Mouse (Mus musculus) hindbrain, embryonic 13.5 days (tissue): ENCODE results near the gene Aoc2. TPM values are rescaled to one million over a fixed set of nuclear protein-coding genes. Genes with fewer than 3 reads are reported as not detected.

Experiments used
- ATAC-seq: fragments of 200-750 bp; cut with Nextera tagmentation; 2 replicates; pipeline ENCODE4 v1.8.0; 2017; ENCODE audit warnings: moderate TSS enrichment; ENCODE audit not compliant: low FRiP score
- H3K27ac ChIP-seq: fragments of 300-500 bp; sonication (generic); 2 replicates; pipeline ENCODE4 v1.5.1; 2015; ENCODE audit warnings: inconsistent platforms, mild to moderate bottlenecking, moderate library complexity
- H3K27me3 ChIP-seq: fragments of 300-500 bp; sonication (generic); 2 replicates; pipeline ENCODE4 v1.6.1; 2015; ENCODE audit warnings: mild to moderate bottlenecking, inconsistent platforms
- H3K36me3 ChIP-seq: fragments of 300-500 bp; sonication (generic); 2 replicates; pipeline ENCODE4 v1.6.1; 2015; ENCODE audit warnings: mild to moderate bottlenecking, inconsistent platforms
- H3K4me1 ChIP-seq: fragments of 300-500 bp; sonication (generic); replicated peaks from 2 replicates; pipeline ENCODE4 v1.6.1; 2015; ENCODE audit warnings: inconsistent platforms
- H3K4me2 ChIP-seq: fragments of 300-500 bp; sonication (generic); 2 replicates; pipeline ENCODE4 v1.6.1; 2015; ENCODE audit warnings: inconsistent platforms, mild to moderate bottlenecking, moderate library complexity
- H3K4me3 ChIP-seq: fragments of 300-500 bp; sonication (generic); 2 replicates; pipeline ENCODE4 v1.5.1; 2015; ENCODE audit warnings: mild to moderate bottlenecking, inconsistent platforms
- H3K9ac ChIP-seq: fragments of 300-500 bp; sonication (generic); 2 replicates; pipeline ENCODE4 v1.6.1; 2015; ENCODE audit warnings: mild to moderate bottlenecking, inconsistent platforms
- H3K9me3 ChIP-seq: fragments of 300-500 bp; sonication (generic); 2 replicates; pipeline ENCODE4 v1.6.1; 2016; ENCODE audit warnings: inconsistent platforms
- WGBS: fragments of 180-500 bp; shearing (Covaris S2); methylation state at CpG from one replicate; pipeline ENCODE4 v1.1.7; 2015; 5-methylcytosine and 5-hydroxymethylcytosine counted together
- polyA plus RNA-seq: library from polyadenylated mRNA; unstranded; fragments of >200 nt; fragmentation: Nextera tagmentation; extraction: Ambion mirVana; gene quantifications from 2 replicates; pipeline ENCODE4 v1.2.1, GENCODE M21; 2015

Gene Aoc2
- polyA plus RNA-seq, result 1.9 and 2.4 TPM in 2 replicates

GRCm38 (mm10) chr11:101324763-101325162 is at the start of gene Aoc2:
Gene Aoc2, plus strand, starts transcription at chr11:101325063.
- peaks cover 68% of the 10 kb centered on the region for H3K36me3 ChIP-seq
- ATAC-seq, result no peak

GRCm38 (mm10) chr11:101275309-101275708 is 49.6 kb upstream of the Aoc2 start:
- Histone ChIP-seq H3K27ac (no peak overlapping the region), H3K27me3 (peaks cover 13% of the 10 kb centered on the region; the same call in 1 of the 2 replicates), H3K9ac (no peak overlapping the region), H3K4me1 (peaks cover 30% of the 10 kb centered on the region), H3K36me3 (peaks cover 4% of the 10 kb centered on the region), H3K4me3 (no peak overlapping the region), H3K9me3 (no peaks in the 10 kb centered on the region), H3K4me2 (no peak overlapping the region)
- no peak for ATAC-seq
- WGBS, result 79% methylated on average over 4 of the region's 4 CpGs

More at GRCm38 (mm10) chr11:101324763-101325162, at the start of gene Aoc2:
- no peak within 1 kb of the TSS for H3K9ac ChIP-seq
- H3K9me3 ChIP-seq, result no peaks in the 10 kb centered on the region
- no peak within 1 kb of the TSS for H3K27ac ChIP-seq
- no peak within 1 kb of the TSS for H3K4me3 ChIP-seq
- 0 out of 2 replicates have a peak, but pooled peaks cover 6% of the 10 kb centered on the region for H3K4me1 ChIP-seq
- H3K4me2 ChIP-seq, result no peak within 1 kb of the TSS
- WGBS, result 91% methylated on average over 5 of the region's 5 CpGs
- H3K27me3 ChIP-seq, result no peaks in the 10 kb centered on the region

GRCm38 (mm10) chr11:101276319-101277070 is 48.4 kb upstream of the Aoc2 start:
- WGBS, result 33% methylated on average over 27 of the region's 27 CpGs
- Histone ChIP-seq H3K27ac (no peak overlapping the region), H3K4me1 (peaks cover 30% of the 10 kb centered on the region), H3K4me3 (peak overlapping the region; percentile 9; the same call in 1 of the 2 replicates), H3K9ac (peak overlapping the region; percentile 46), H3K4me2 (peak overlapping the region; percentile 91), H3K27me3 (peaks cover 18% of the 10 kb centered on the region; the same call in 1 of the 2 replicates), H3K36me3 (peaks cover 4% of the 10 kb centered on the region), H3K9me3 (no peaks in the 10 kb centered on the region)
- ATAC-seq, result no peak

- peaks cover 4% of the 10 kb centered on the region for H3K36me3 ChIP-seq
- no peak for ATAC-seq
- H3K4me2 ChIP-seq, result peak overlapping the region; percentile 91
- H3K9ac ChIP-seq, result peak overlapping the region; percentile 89
- H3K27ac ChIP-seq, result no peak overlapping the region
- no peaks in the 10 kb centered on the region for H3K9me3 ChIP-seq
- H3K27me3 ChIP-seq, result peaks cover 18% of the 10 kb centered on the region; the same call in 1 of the 2 replicates
- H3K4me3 ChIP-seq, result peak overlapping the region; percentile 82
- 75% methylated on average over 12 of the region's 12 CpGs for WGBS
- peaks cover 30% of the 10 kb centered on the region for H3K4me1 ChIP-seq
Measured at GRCm38 (mm10) chr11:101277381-101278222, 47.3 kb upstream of the Aoc2 start.

GRCm38 (mm10) chr11:101278223-101279192 is 46.4 kb upstream of the Aoc2 start, which contains the start of the genes Cntd1 and Coa3:
Gene Cntd1, plus strand, starts transcription at chr11:101279012.
Gene Coa3, minus strand, starts transcription at chr11:101279114.
- peak within 1 kb of the TSS; percentile 89 for H3K9ac ChIP-seq
- no peaks in the 10 kb centered on the region for H3K9me3 ChIP-seq
- H3K4me2 ChIP-seq, result peak within 1 kb of the TSS; percentile 91
- 11% methylated on average over 45 of the region's 45 CpGs for WGBS
- peaks cover 30% of the 10 kb centered on the region for H3K4me1 ChIP-seq
- peaks cover 18% of the 10 kb centered on the region; the same call in 1 of the 2 replicates for H3K27me3 ChIP-seq
- H3K36me3 ChIP-seq, result peaks cover 4% of the 10 kb centered on the region
- ATAC-seq, result peak; percentile 98
- peak within 1 kb of the TSS; percentile 80 for H3K27ac ChIP-seq
- peak within 1 kb of the TSS; percentile 82 for H3K4me3 ChIP-seq

GRCm38 (mm10) chr11:101279193-101279569 is 45.7 kb upstream of the Aoc2 start:
- Histone ChIP-seq H3K4me2 (peak overlapping the region; percentile 91), H3K9me3 (no peaks in the 10 kb centered on the region), H3K27me3 (peaks cover 18% of the 10 kb centered on the region; the same call in 1 of the 2 replicates), H3K4me1 (peaks cover 30% of the 10 kb centered on the region), H3K36me3 (peaks cover 4% of the 10 kb centered on the region), H3K27ac (no peak overlapping the region), H3K4me3 (peak overlapping the region; percentile 82), H3K9ac (no peak overlapping the region)
- ATAC-seq, result peak; percentile 19; the same call in 1 of the 2 replicates
- WGBS, result 62% methylated on average over 14 of the region's 14 CpGs

- H3K27me3 ChIP-seq, result peaks cover 18% of the 10 kb centered on the region; the same call in 1 of the 2 replicates
- no peak for ATAC-seq
- H3K36me3 ChIP-seq, result peaks cover 4% of the 10 kb centered on the region
- no peaks in the 10 kb centered on the region for H3K9me3 ChIP-seq
- H3K4me3 ChIP-seq, result no peak overlapping the region
- 41% methylated on average over 7 of the region's 7 CpGs for WGBS
- no peak overlapping the region for H3K9ac ChIP-seq
- peaks cover 30% of the 10 kb centered on the region for H3K4me1 ChIP-seq
- no peak overlapping the region for H3K4me2 ChIP-seq
- H3K27ac ChIP-seq, result no peak overlapping the region
Measured at GRCm38 (mm10) chr11:101280837-101281236, 44.0 kb upstream of the Aoc2 start.

GRCm38 (mm10) chr11:101282896-101283295 is 42.0 kb upstream of the Aoc2 start:
- Histone ChIP-seq H3K27ac (no peak overlapping the region), H3K9ac (peak overlapping the region; percentile 43; the same call in 1 of the 2 replicates), H3K4me3 (no peak overlapping the region), H3K27me3 (peaks cover 10% of the 10 kb centered on the region; the same call in 1 of the 2 replicates), H3K4me1 (peaks cover 9% of the 10 kb centered on the region), H3K9me3 (no peaks in the 10 kb centered on the region), H3K36me3 (peaks cover 14% of the 10 kb centered on the region), H3K4me2 (no peak overlapping the region)
- no peak for ATAC-seq
- WGBS, result 39% methylated on average over 5 of the region's 5 CpGs

- H3K9me3 ChIP-seq, result no peaks in the 10 kb centered on the region
- H3K27me3 ChIP-seq, result peaks cover 10% of the 10 kb centered on the region; the same call in 1 of the 2 replicates
- ATAC-seq, result no peak
- H3K27ac ChIP-seq, result no peak overlapping the region
- peaks cover 22% of the 10 kb centered on the region for H3K36me3 ChIP-seq
- WGBS, result 74% methylated on average over 4 of the region's 4 CpGs
- H3K4me1 ChIP-seq, result peaks cover 4% of the 10 kb centered on the region; the same call in 1 of the 2 replicates
- H3K4me2 ChIP-seq, result no peak overlapping the region
- H3K9ac ChIP-seq, result no peak overlapping the region
- H3K4me3 ChIP-seq, result no peak overlapping the region
Measured at GRCm38 (mm10) chr11:101283805-101284204, 41.1 kb upstream of the Aoc2 start.

- H3K4me1 ChIP-seq, result no peaks in the 10 kb centered on the region
- no peak overlapping the region for H3K4me3 ChIP-seq
- H3K9me3 ChIP-seq, result no peaks in the 10 kb centered on the region
- H3K9ac ChIP-seq, result no peak overlapping the region
- no peak overlapping the region for H3K4me2 ChIP-seq
- peaks cover 55% of the 10 kb centered on the region for H3K36me3 ChIP-seq
- WGBS, result 89% methylated on average over 9 of the region's 9 CpGs
- H3K27me3 ChIP-seq, result no peaks in the 10 kb centered on the region
- no peak for ATAC-seq
- no peak overlapping the region for H3K27ac ChIP-seq
Measured at GRCm38 (mm10) chr11:101287306-101287705, 37.6 kb upstream of the Aoc2 start.

GRCm38 (mm10) chr11:101291231-101291630 is 33.6 kb upstream of the Aoc2 start:
- no peak overlapping the region for H3K4me2 ChIP-seq
- H3K27ac ChIP-seq, result no peak overlapping the region
- no peak overlapping the region for H3K4me3 ChIP-seq
- no peaks in the 10 kb centered on the region for H3K27me3 ChIP-seq
- H3K4me1 ChIP-seq, result no peaks in the 10 kb centered on the region
- H3K36me3 ChIP-seq, result peaks cover 87% of the 10 kb centered on the region
- no peak overlapping the region for H3K9ac ChIP-seq
- ATAC-seq, result no peak
- WGBS, result 97% methylated on average over 8 of the region's 8 CpGs
- no peaks in the 10 kb centered on the region for H3K9me3 ChIP-seq
